Mouse (Mus musculus) embryonic fibroblast, embryonic 13.5 days (primary cell): ENCODE data around the gene Gins2. TPM values are rescaled to one million over a fixed set of nuclear protein-coding genes. Genes with fewer than 3 reads are reported as not detected.

Experiments
- H3K27ac ChIP-seq: 2 replicates; pipeline ENCODE4 v1.5.1; 2012; ENCODE audit warnings: low read length, control low read depth, inconsistent platforms; ENCODE audit not compliant: insufficient read depth
- H3K4me1 ChIP-seq: 2 replicates; pipeline ENCODE4 v1.6.1; 2011; ENCODE audit warnings: low read length; ENCODE audit not compliant: control insufficient read depth, insufficient read depth
- H3K4me3 ChIP-seq: 2 replicates; pipeline ENCODE4 v1.5.1; 2011; ENCODE audit warnings: mild to moderate bottlenecking, control low read depth, low read length; ENCODE audit not compliant: insufficient read depth
- CTCF ChIP-seq: IDR thresholded peaks from 2 replicates; pipeline ENCODE4 v1.5.1; 2011; ENCODE audit warnings: mild to moderate bottlenecking, control low read depth, low read length, moderate library complexity, borderline replicate concordance; ENCODE audit not compliant: insufficient read depth
- POLR2A ChIP-seq: IDR thresholded peaks from 2 replicates; pipeline ENCODE4 v1.6.1; 2011; ENCODE audit warnings: low read depth, mild to moderate bottlenecking, control low read depth, low read length, moderate library complexity
- polyA plus RNA-seq: library from polyadenylated mRNA; stranded (reverse); fragments of >200 nt; gene quantifications from 2 replicates; pipeline ENCODE4 v1.2.4, GENCODE M21; 2011; ENCODE audit warnings: low read depth; ENCODE audit not compliant: missing spikeins, insufficient read length

Gins2 gene
- polyA plus RNA-seq, 1 experiment = 31.3 TPM

- no peak for TF ChIP-seq CTCF
- TF ChIP-seq POLR2A = no peak
- Histone ChIP-seq H3K4me1 (no peaks in the 10 kb centered on the region), H3K4me3 (no peak overlapping the region), H3K27ac (no peak overlapping the region)
These were observed 7.8 kb downstream of the Gins2 start for GRCm38 (mm10) chr8:120581329-120581728.

- TF ChIP-seq POLR2A (no peak), CTCF (no peak)
- no peaks in the 10 kb centered on the region for H3K4me1 ChIP-seq
- no peak overlapping the region for H3K4me3 ChIP-seq
- no peak overlapping the region for H3K27ac ChIP-seq
These were observed 8.6 kb downstream of the Gins2 start for GRCm38 (mm10) chr8:120580336-120581000.

DNA sequence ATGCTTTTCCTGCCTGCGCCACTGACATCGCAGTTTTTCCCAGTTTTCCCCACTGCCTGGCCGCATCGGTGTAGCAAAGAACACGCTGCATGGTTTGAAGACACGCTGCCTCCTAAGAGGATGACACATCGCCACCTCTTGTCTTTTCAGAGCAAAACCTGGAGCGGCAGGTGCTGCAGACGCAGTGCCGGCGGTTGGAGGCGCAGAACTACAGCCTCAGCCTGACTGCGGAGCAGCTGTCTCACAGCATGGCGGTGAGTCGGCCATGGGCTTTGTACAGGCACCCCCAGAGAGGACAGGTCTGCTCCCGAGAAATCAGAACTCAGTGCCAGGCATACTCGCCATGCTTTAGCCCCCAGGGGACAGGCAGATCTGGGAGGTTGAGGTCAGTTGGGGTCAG, 11.3 kb downstream of the Gins2 start:
- TF ChIP-seq CTCF = no peak
- no peak for TF ChIP-seq POLR2A
- no peak overlapping the region for H3K4me3 ChIP-seq
- peaks cover 4% of the 10 kb centered on the region; the same call in 1 of the 2 replicates for H3K4me1 ChIP-seq
- H3K27ac ChIP-seq = no peak overlapping the region

GRCm38 (mm10) chr8:120575801-120576200, 13.3 kb downstream of the Gins2 start:
- Histone ChIP-seq H3K27ac (no peak overlapping the region), H3K4me3 (no peak overlapping the region), H3K4me1 (peaks cover 4% of the 10 kb centered on the region; the same call in 1 of the 2 replicates)
- TF ChIP-seq POLR2A (no peak), CTCF (no peak)

DNA sequence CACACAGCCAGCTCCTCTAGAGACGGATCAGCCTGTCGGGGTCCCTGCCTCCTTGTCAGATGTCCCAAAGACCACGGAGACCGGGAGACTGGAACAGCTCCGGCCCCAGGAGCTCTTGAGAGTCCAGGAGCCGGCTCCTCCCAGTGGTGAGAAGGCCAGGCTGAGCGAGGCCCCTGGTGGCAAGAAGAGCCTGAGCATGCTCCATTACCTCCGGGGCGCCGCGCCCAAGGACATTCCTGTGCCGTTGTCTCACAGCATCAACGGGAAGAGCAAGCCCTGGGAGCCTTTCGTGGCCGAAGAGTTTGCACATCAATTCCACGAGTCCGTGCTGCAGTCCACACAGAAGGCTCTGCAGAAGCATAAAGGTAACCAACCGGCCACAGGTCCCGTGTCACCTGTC, 14.2 kb downstream of the Gins2 start:
- Histone ChIP-seq H3K4me3 (no peak overlapping the region), H3K4me1 (peaks cover 4% of the 10 kb centered on the region; the same call in 1 of the 2 replicates), H3K27ac (no peak overlapping the region)
- TF ChIP-seq CTCF (no peak), POLR2A (no peak)

GRCm38 (mm10) chr8:120573866-120574265, 15.2 kb downstream of the Gins2 start:
- H3K4me1 ChIP-seq = peaks cover 4% of the 10 kb centered on the region; the same call in 1 of the 2 replicates
- H3K4me3 ChIP-seq = no peak overlapping the region
- TF ChIP-seq CTCF (no peak), POLR2A (no peak)
- H3K27ac ChIP-seq = no peak overlapping the region

DNA sequence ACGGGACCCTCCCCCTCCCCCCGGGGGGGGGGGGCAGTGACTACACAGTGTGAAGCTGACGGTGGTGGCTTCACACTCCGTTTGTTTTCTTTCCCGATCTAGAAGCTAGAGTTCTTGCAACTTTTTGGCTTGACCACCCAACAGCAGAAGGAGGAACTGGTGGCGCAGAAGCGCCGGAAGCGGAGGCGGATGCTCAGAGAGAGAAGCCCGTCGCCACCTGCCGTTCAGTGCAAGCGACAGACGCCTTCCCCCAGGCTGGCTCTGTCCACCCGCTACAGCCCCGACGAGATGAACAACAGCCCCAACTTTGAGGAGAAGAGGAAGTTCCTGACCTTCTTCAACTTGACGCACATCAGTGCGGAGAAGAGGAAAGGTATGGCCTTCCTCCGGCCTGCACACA, 16.6 kb downstream of the Gins2 start:
- H3K4me3 ChIP-seq = no peak overlapping the region
- no peak overlapping the region for H3K27ac ChIP-seq
- TF ChIP-seq CTCF (no peak), POLR2A (no peak)
- peaks cover 4% of the 10 kb centered on the region; the same call in 1 of the 2 replicates for H3K4me1 ChIP-seq

- TF ChIP-seq CTCF (no peak), POLR2A (no peak)
- Histone ChIP-seq H3K27ac (no peak overlapping the region), H3K4me1 (peaks cover 4% of the 10 kb centered on the region; the same call in 1 of the 2 replicates)
These were observed 17.5 kb downstream of the Gins2 start for GRCm38 (mm10) chr8:120571561-120571960.

GRCm38 (mm10) chr8:120569939-120570715, 19.0 kb downstream of the Gins2 start:
- Histone ChIP-seq H3K4me1 (peaks cover 8% of the 10 kb centered on the region), H3K4me3 (no peak overlapping the region), H3K27ac (no peak overlapping the region)
- TF ChIP-seq CTCF (peak; percentile 77), POLR2A (no peak)

More at GRCm38 (mm10) chr8:120571561-120571960, 17.5 kb downstream of the Gins2 start:
- H3K4me3 ChIP-seq = no peak overlapping the region

GRCm38 (mm10) chr8:120569123-120569522, 20.0 kb downstream of the Gins2 start:
- Histone ChIP-seq H3K27ac (no peak overlapping the region), H3K4me1 (peaks cover 7% of the 10 kb centered on the region), H3K4me3 (no peak overlapping the region)
- no peak for TF ChIP-seq CTCF
- no peak for TF ChIP-seq POLR2A
